Mouse (Mus musculus): ENCODE measurements at regions not wholly inside any gene's neighbourhood (a gene's known extent, or its start where the extent isn't known, plus 50 kb on each side); places are given as distances from the start of the nearest gene placed in this dataset.

DNA sequence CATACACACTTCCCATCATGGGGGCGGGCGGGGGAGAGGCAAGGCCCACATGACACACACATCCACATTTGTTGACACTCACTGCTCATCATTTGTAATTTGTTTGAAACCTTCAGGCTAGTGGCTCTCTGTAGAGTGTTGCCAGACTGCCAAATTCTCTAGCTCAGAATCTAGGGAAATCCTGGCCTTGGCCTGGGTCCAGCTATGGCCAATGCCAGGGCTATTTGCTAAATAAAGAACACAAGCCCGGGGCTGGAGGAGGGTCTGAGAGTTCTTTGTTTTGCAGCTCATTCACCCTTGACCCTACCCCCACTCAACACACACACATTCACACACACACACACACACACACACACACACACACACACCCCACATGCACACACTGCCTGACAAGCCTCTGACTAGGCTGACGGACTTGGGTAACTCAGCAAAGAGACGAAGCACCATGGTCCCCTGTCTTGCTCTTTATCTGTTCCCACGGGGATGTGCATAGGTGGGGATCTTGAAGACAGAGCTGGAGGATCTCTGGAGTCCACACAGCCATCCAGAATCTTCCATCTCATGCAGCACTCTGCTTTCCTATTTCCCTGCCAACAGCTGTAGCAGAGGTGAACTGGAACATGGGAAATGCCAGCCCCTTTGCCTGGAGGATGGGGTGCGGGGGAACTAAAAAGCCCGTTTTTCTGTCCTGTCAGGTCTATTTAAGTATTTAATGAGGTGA, 107.1 kb upstream of the Cadm1 start:
- Histone ChIP-seq H3K9me3 (ENCODE audit: control insufficient read depth, low read length) (no peaks in the 10 kb centered on the region), H3K4me2 (replicated peaks) (no peak overlapping the region), H3K27me3 (ENCODE audit: control insufficient read depth, insufficient read depth, low read length) (no peaks in the 10 kb centered on the region), H3K27ac (0 out of 2 replicates have a peak overlapping the region, but pooled peaks have one; percentile 14), H3K9ac (no peak overlapping the region), H3K36me3 (replicated peaks; ENCODE audit: control insufficient read depth, insufficient read depth) (no peaks in the 10 kb centered on the region), H3K4me3 (replicated peaks; ENCODE audit: low read length) (no peak overlapping the region), H3K4me1 (replicated peaks; ENCODE audit: control insufficient read depth, insufficient read depth, low read length) (peaks cover 13% of the 10 kb centered on the region)
- DNase-seq (ENCODE audit: low spot score): peak; percentile 70
- 56% methylated on average over 8 of the region's 8 CpGs for WGBS
- ATAC-seq (ENCODE audit: low FRiP score): peak; percentile 65; the same call in 1 of the 2 replicates

DNA sequence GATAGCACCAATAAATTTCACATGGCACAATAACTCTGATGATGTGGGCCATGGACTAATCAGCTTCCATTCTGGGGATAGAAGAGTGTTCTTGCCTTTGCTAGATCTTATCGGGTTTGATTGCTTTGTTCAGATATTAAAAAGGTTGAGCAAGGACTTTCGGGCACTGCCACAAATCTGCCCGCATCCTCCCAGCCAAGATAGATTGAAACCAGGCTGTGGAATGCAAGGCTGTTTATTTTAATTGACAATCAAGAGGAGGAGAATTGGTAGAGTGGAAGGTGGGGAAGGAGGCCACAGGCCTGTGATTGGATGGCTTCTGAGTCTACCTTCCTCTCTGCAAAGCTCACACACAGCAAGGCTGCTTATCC, 106.5 kb upstream of the Cadm1 start:
- H3K4me2 ChIP-seq (replicated peaks): no peak overlapping the region
- no peaks in the 10 kb centered on the region for H3K36me3 ChIP-seq (replicated peaks; ENCODE audit: control insufficient read depth, insufficient read depth)
- WGBS: 68% methylated on average over 3 of the region's 3 CpGs
- no peak overlapping the region for H3K4me3 ChIP-seq (replicated peaks; ENCODE audit: low read length)
- H3K4me1 ChIP-seq (replicated peaks; ENCODE audit: control insufficient read depth, insufficient read depth, low read length): peaks cover 13% of the 10 kb centered on the region
- no peak for DNase-seq (ENCODE audit: low spot score)
- 0 out of 2 replicates have a peak overlapping the region, but pooled peaks have one; percentile 14 for H3K27ac ChIP-seq
- no peak for ATAC-seq (ENCODE audit: low FRiP score)
- no peaks in the 10 kb centered on the region for H3K27me3 ChIP-seq (ENCODE audit: control insufficient read depth, insufficient read depth, low read length)
- H3K9ac ChIP-seq: no peak overlapping the region
- no peaks in the 10 kb centered on the region for H3K9me3 ChIP-seq (ENCODE audit: control insufficient read depth, low read length)

DNA sequence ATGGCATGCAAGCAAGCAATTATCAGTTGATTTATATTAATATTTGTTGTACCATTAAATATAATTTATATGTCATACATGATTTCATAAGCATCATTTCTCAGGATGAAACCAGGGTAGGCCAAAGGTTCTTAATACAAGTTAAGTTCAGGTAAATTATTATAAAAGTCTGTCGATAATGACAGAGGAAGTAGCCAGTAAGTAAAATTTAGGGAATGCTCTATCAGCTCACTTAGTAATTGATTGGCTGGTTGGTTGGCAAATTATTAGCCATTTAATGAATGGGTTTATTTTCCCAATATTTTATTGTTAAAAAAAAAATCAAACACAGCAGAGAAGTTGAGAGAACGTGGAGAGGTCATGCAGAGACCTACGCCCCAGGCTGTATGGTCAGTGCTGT, 105.8 kb upstream of the Cadm1 start:
- no peak overlapping the region for H3K4me2 ChIP-seq (replicated peaks)
- no peak for DNase-seq (ENCODE audit: low spot score)
- WGBS: 91% methylated on average over 3 of the region's 3 CpGs
- no peak overlapping the region for H3K9ac ChIP-seq
- H3K36me3 ChIP-seq (replicated peaks; ENCODE audit: control insufficient read depth, insufficient read depth): no peaks in the 10 kb centered on the region
- no peaks in the 10 kb centered on the region for H3K27me3 ChIP-seq (ENCODE audit: control insufficient read depth, insufficient read depth, low read length)
- no peaks in the 10 kb centered on the region for H3K9me3 ChIP-seq (ENCODE audit: control insufficient read depth, low read length)
- H3K27ac ChIP-seq: no peak overlapping the region
- no peak overlapping the region for H3K4me3 ChIP-seq (replicated peaks; ENCODE audit: low read length)
- ATAC-seq (ENCODE audit: low FRiP score): no peak
- H3K4me1 ChIP-seq (replicated peaks; ENCODE audit: control insufficient read depth, insufficient read depth, low read length): peaks cover 13% of the 10 kb centered on the region

DNA sequence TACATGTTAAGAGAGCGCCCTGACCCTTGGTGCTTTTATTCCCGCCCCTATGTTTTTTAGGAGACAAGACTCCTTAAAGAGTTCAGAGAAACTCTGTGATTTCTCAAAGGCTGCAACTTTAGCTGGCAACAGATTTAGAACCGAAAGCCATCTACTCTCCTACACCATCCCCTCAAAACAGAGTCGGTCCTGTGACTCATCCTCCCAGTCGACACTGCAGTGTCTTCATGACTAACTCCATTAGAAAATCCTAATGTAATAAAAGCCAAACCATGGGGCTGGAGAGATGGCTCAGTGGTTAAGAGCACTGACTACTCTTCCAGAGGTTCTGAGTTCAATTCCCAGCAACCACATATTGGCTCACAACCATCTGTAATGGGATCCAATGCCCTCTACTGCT, 103.3 kb upstream of the Cadm1 start:
- Histone ChIP-seq H3K4me2 (replicated peaks) (no peak overlapping the region), H3K9ac (no peak overlapping the region), H3K4me3 (replicated peaks; ENCODE audit: low read length) (no peak overlapping the region), H3K36me3 (replicated peaks; ENCODE audit: control insufficient read depth, insufficient read depth) (no peaks in the 10 kb centered on the region), H3K9me3 (ENCODE audit: control insufficient read depth, low read length) (no peaks in the 10 kb centered on the region), H3K27ac (no peak overlapping the region), H3K4me1 (replicated peaks; ENCODE audit: control insufficient read depth, insufficient read depth, low read length) (peaks cover 13% of the 10 kb centered on the region), H3K27me3 (ENCODE audit: control insufficient read depth, insufficient read depth, low read length) (no peaks in the 10 kb centered on the region)
- 92% methylated on average over 5 of the region's 5 CpGs for WGBS
- ATAC-seq (ENCODE audit: low FRiP score): no peak
- DNase-seq (ENCODE audit: low spot score): no peak

DNA sequence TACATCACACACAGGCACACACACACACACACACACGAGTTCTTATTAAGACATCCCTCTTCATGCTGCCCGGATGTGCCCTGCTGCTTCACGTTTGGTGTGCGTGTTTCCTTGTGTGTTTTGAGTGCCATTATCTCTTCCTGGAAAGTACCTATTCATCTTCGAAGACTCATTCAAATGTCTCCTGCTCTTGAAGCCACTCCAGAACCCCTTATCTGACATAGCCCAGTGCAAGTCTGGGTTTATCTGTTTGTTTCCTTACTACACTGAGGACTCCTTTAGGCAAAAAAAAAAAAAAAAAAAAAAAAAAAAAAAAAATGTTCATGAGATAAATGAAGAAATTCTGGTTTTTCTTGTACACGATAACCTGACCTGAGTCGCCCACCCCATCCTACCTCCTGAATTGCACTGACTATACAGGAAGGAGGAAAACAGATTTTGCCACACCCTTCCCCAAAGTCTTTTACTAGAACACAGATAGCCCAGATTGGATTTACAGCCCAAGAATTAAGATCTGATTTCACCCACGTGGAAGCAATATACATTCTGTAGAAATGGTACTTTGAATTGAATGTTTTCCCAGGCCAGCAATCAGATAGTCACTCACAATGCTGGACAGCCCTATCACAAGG, 101.1 kb upstream of the Cadm1 start:
- DNase-seq (ENCODE audit: low spot score) (no peak), ATAC-seq (ENCODE audit: low FRiP score) (no peak)
- H3K4me1 ChIP-seq (replicated peaks; ENCODE audit: control insufficient read depth, insufficient read depth, low read length): no peaks in the 10 kb centered on the region
- 75% methylated on average over 8 of the region's 8 CpGs for WGBS
- no peak overlapping the region for H3K4me3 ChIP-seq (replicated peaks; ENCODE audit: low read length)
- no peaks in the 10 kb centered on the region for H3K27me3 ChIP-seq (ENCODE audit: control insufficient read depth, insufficient read depth, low read length)
- H3K9me3 ChIP-seq (ENCODE audit: control insufficient read depth, low read length): no peaks in the 10 kb centered on the region
- H3K27ac ChIP-seq: no peak overlapping the region
- no peak overlapping the region for H3K4me2 ChIP-seq (replicated peaks)
- H3K36me3 ChIP-seq (replicated peaks; ENCODE audit: control insufficient read depth, insufficient read depth): no peaks in the 10 kb centered on the region
- no peak overlapping the region for H3K9ac ChIP-seq

DNA sequence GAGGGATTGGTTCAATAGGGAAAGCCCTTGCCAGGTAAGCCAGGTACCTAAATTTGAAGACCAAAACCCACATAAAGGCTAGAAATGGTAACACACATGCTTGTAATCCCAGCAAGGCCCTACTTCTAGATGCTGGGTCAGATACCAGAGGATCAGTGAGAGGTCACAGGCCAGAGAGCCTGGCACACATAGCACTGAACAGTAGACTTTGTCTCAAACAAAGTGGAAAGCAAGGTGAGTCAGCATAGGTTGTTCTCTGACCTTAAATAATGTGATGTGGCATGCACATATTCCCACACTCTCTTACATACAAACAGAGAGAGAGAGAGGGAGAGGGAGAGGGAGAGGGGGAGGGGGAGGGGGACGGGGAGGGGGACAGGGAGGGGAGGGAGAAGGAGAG, 100.3 kb upstream of the Cadm1 start:
- no peak overlapping the region for H3K9ac ChIP-seq
- H3K27me3 ChIP-seq (ENCODE audit: control insufficient read depth, insufficient read depth, low read length): no peaks in the 10 kb centered on the region
- WGBS: no CpG with 5 or more reads among the region's 1 CpGs
- H3K4me2 ChIP-seq (replicated peaks): no peak overlapping the region
- H3K36me3 ChIP-seq (replicated peaks; ENCODE audit: control insufficient read depth, insufficient read depth): no peaks in the 10 kb centered on the region
- no peaks in the 10 kb centered on the region for H3K4me1 ChIP-seq (replicated peaks; ENCODE audit: control insufficient read depth, insufficient read depth, low read length)
- H3K9me3 ChIP-seq (ENCODE audit: control insufficient read depth, low read length): no peaks in the 10 kb centered on the region
- DNase-seq (ENCODE audit: low spot score): no peak
- no peak overlapping the region for H3K4me3 ChIP-seq (replicated peaks; ENCODE audit: low read length)
- ATAC-seq (ENCODE audit: low FRiP score): no peak
- H3K27ac ChIP-seq: no peak overlapping the region

DNA sequence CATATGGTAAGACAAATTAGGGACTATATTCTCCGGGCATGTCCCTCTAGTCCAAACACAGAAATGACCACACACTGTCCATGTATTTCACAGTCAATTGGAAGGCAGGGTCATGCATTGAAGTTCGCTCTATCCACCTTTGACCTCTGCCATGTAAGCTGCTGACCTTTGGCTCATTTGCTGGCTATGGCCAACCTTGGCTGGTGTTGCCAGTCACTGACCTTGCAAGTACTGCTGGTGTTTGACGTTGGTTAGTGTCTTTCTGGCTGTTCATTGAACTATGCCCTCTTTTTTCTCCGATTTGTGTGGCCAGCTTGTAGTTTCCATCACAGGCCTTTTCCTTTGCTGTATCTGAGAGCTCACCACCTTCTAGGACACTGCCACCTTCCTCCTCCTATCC, 97.3 kb upstream of the Cadm1 start:
- Histone ChIP-seq H3K27me3 (ENCODE audit: control insufficient read depth, insufficient read depth, low read length) (no peaks in the 10 kb centered on the region), H3K9ac (no peak overlapping the region), H3K36me3 (replicated peaks; ENCODE audit: control insufficient read depth, insufficient read depth) (no peaks in the 10 kb centered on the region), H3K4me2 (replicated peaks) (no peak overlapping the region), H3K4me3 (replicated peaks; ENCODE audit: low read length) (no peak overlapping the region), H3K4me1 (replicated peaks; ENCODE audit: control insufficient read depth, insufficient read depth, low read length) (peaks cover 6% of the 10 kb centered on the region), H3K9me3 (ENCODE audit: control insufficient read depth, low read length) (no peaks in the 10 kb centered on the region), H3K27ac (no peak overlapping the region)
- 67% methylated on average over 4 of the region's 4 CpGs for WGBS
- DNase-seq (ENCODE audit: low spot score): no peak
- no peak for ATAC-seq (ENCODE audit: low FRiP score)

DNA sequence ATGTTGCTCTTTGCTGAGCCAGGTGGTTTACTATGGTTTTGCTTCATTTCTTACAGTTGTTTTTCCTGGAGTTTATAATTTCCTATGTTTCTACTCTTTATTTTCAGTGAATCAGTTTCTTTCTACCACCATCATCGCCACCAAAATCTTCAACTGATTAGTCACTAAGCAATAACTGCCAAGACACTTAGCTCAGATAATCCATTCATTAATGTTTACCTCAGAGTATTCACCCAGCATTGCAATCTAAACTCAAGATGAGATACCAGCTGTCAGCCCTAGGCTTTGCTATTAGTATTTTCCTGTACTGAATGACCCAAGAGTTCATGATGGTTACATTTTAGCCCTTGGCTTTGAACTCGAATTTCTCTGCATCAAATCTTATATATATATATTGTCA, 96.8 kb upstream of the Cadm1 start:
- WGBS: 70% methylated on average over 2 of the region's 2 CpGs
- no peaks in the 10 kb centered on the region for H3K9me3 ChIP-seq (ENCODE audit: control insufficient read depth, low read length)

DNA sequence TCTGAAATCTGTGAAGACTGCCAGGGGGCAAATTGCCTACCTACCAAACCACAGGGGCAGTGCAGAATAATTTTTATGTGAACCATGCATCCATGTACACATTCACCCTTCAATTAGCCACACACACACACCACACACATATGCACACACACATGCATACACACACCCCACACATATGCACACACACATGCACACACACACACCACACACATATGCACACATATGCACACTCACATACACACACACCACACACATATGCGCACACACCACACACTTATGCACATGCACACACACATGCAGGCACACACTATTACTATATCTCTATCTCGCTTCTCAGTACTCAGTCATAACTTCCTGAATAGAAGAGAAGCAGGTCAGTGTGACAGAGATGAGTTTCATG, 95.9 kb upstream of the Cadm1 start:
- DNase-seq (ENCODE audit: low spot score): no peak
- no peak overlapping the region for H3K9ac ChIP-seq
- no peak overlapping the region for H3K4me2 ChIP-seq (replicated peaks)
- H3K27me3 ChIP-seq (ENCODE audit: control insufficient read depth, insufficient read depth, low read length): no peaks in the 10 kb centered on the region
- no peaks in the 10 kb centered on the region for H3K9me3 ChIP-seq (ENCODE audit: control insufficient read depth, low read length)
- 91% methylated on average over 2 of the region's 2 CpGs for WGBS
- ATAC-seq (ENCODE audit: low FRiP score): no peak
- H3K4me1 ChIP-seq (replicated peaks; ENCODE audit: control insufficient read depth, insufficient read depth, low read length): peaks cover 6% of the 10 kb centered on the region
- H3K4me3 ChIP-seq (replicated peaks; ENCODE audit: low read length): no peak overlapping the region
- H3K36me3 ChIP-seq (replicated peaks; ENCODE audit: control insufficient read depth, insufficient read depth): no peaks in the 10 kb centered on the region
- H3K27ac ChIP-seq: no peak overlapping the region

More for the DNA sequence above, 96.8 kb upstream of the Cadm1 start:
- no peak overlapping the region for H3K27ac ChIP-seq
- ATAC-seq (ENCODE audit: low FRiP score): no peak
- peaks cover 6% of the 10 kb centered on the region for H3K4me1 ChIP-seq (replicated peaks; ENCODE audit: control insufficient read depth, insufficient read depth, low read length)
- H3K9ac ChIP-seq: no peak overlapping the region
- H3K27me3 ChIP-seq (ENCODE audit: control insufficient read depth, insufficient read depth, low read length): no peaks in the 10 kb centered on the region
- H3K36me3 ChIP-seq (replicated peaks; ENCODE audit: control insufficient read depth, insufficient read depth): no peaks in the 10 kb centered on the region
- H3K4me3 ChIP-seq (replicated peaks; ENCODE audit: low read length): no peak overlapping the region
- DNase-seq (ENCODE audit: low spot score): no peak
- no peak overlapping the region for H3K4me2 ChIP-seq (replicated peaks)

Data from hindbrain, embryonic 14.5 days (tissue).